Mouse (Mus musculus) urinary bladder, adult 2 months (tissue): ENCODE measurements around the gene Ttc7b. TPM values are rescaled to one million over a fixed set of nuclear protein-coding genes. Genes with fewer than 3 reads are reported as not detected.

ENCODE experiments used
- DNase-seq: peaks from one replicate; pipeline ENCODE4 v3.0.0; 2022; ENCODE audit warnings: low spot score
- polyA plus RNA-seq: library from polyadenylated mRNA; depleted of rRNA; stranded (reverse); fragments of >200 nt; gene quantifications from 2 replicates; pipeline ENCODE4 v1.2.3, GENCODE M21; 2012

Gene Ttc7b
- polyA plus RNA-seq, 1 experiment = 26.9 TPM

DNA sequence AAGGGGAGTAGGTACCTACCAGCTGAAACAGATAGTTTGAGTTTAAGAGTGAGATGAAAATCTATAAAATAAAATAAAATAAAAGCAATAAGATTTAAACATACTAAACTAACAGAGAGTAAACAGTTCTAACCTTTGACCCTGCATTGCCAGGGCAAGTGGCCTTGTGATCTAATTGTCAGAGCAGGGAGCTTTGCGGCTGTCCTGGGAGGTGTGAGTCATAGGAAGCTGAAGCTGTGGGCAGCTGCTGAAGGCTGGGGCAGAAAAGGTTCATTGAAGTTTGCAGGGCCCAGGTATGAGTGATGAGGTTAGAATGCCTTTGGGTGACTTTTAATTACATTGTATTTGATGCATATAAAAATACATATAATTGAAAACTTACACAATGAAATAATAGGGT lies 5.3 kb upstream of the Ttc7b start:
- no peak for DNase-seq

DNA sequence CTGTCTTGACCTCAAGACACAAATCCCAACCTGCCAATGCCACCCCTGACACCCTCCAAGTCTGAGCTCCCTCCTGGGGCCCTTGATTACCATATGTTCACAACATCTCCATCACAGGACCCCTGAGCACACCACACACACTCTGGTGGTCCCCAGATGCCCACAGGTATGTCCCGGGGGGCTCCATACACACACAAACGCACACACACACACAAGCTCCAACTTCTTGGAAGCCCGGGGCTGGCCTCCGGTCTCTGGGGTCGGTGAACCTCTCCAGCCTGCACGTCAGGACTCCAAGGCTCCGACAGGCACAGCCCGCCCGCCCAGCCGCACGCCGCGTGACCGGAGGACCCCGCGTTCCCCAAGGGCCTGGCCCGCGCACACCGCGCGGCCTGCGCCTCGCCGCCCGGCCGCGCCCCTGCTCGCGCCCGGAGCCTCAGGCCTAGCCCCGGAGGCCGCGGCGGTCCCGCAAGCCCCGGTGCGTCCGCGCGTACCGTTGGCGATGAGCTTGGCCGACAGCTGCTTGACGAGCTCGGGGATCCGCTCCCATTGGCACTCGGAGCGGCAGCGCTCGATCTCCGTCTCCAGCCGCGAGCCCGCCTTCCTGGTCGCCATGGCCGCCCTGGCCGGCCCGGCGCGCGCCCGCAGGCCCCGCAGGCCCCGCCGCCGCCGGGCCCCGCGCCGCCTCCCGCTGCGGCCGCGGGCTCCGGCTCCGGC lies 391 bp downstream of the Ttc7b start:
- peak; percentile 71 for DNase-seq

DNA sequence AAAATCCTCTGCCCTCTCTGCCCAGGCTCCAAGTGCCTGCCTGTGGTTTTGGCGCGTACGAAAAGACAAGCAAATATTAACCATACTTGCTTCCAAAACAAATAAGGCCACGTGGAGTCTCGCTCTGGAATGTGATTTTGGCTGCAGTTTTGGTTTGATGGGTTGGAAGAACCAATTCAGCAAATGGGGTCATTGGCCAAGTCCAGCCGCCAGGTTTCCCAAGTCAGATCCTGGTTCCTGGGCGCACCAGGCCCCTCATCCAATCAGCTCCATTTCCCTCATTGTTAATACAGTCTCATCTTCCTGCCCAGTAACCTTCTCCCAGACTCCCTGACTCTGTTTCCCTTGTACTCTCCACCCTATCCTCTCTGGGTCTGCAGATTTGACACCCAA lies 946 bp downstream of the Ttc7b start:
- peak; percentile 22 for DNase-seq

DNA sequence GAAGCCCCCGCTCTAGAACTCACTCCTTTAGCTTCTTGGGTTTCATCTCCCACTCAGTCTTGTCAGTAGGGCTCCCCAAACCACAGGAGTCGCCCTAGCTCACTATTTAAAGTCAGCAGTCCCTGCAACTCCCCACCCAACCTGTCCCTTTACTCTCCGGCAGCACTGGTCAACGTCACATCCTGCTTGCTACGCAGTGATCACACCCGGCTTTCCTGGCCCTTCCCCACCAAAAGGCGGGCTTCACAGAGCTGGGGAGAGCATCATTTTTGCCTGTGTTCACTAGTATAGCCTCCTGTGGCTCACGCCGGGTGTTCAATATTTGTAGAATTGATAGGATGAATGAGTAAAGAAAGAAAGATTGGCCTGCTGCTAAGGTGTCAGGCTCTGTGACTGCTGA lies 3.3 kb downstream of the Ttc7b start:
- DNase-seq = no peak

DNA sequence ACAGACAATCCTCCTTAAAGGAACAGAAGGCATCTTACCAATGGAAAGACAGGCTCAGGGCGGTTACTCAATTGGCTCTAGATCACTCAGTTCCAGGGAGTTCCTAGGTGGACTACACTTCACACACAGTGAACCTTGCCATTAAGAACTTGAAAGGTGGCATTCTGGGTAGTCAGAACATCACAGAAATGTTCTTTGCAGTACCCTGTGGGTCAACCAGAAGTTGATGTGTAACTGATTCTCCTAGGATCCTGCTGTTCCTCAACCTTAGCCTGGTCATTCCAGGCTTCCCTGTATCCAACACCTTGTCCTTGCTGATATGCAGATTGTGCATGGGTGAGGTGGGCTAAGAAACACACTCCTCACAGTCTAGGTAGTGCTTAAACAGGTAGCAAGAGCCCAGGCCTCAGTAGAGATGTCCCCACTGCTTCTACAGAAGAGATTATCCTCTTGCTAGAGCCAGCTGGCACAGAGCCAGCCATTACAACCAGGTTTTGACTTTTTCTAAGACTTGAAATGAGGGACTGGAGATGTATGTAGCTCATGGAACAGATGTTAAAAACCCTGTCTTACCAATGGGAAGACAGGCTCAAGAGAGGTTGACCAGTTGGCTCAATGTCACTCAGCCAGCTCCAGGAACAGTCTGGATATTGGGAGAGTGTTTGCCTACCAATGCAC lies 4.3 kb downstream of the Ttc7b start:
- no peak for DNase-seq

DNA sequence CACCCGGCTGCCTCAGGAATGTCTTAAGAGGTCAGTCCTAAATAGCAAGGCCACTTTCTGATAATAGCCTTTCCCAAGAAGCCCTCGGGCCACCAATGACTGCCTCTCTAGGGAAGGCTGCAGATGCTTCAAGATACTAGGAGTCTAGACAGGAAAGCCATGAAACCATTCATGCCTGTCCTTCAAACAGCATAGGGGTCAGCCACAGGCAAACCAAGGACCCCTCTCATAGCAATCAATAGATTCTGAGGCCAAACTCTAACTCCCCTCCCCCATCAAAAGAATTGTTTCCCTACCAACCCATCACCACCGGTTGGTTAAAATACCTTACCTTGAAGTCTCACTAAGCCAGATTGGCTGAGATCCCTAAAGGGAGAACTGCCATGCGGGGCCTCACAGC lies 5.1 kb downstream of the Ttc7b start:
- no peak for DNase-seq

DNA sequence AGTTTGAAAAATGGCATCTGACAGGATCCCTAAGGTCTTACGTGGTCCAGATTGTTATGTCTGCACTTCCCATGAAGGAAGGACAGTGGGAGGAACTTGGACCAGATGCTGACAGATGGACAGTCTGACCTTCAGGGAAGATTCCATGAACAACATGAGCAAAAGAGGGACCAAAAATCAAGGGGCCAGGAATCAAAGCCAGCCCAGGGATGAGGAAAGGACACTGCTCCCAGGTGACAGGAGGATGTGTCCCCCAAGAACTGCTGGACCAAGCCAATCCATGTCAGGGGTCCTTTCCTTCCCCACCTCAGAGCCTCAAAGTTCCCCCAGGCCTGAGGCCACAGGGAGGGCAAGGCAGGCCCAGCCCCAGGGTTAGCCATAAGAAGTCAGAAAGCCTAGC lies 6.0 kb downstream of the Ttc7b start:
- no peak for DNase-seq

DNA sequence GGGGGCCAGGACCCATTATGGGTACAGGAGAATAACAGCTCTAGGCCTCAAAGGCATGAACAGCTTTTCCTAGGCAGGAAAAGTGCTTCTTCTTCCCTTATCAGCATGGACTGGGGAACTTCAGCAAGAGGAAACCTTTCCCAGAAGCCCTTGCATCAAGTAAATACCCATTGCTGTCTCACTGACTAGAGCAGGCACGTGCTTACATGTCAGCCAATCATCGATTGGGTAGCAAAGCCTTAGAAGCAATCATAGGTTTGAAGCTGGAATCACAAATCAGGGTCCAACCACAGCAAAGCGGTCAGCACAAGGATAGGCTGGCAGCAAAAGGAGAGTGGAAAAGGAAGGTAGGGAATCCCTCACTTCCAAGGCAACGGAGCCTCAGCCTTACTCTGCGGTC lies 7.5 kb downstream of the Ttc7b start:
- no peak for DNase-seq

DNA sequence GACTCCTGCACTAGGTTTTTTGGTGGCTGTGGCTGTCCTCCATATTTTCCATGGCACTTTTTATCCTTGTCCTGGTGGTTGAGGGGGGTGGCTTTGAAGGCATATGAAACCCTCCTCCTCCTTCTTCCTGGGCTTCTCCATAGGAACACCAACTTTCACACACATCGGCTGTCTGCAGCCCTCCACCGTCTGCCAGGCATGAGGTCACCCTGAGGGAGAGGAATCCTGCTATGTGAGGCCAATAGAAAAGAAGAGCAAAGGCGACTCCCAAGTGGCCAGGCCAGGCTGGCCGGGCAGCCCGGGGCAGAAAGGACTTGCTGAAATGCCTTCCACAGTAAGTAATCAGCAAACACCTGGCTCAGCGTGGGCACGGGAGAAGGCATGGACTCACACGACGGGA lies 8.0 kb downstream of the Ttc7b start:
- DNase-seq = no peak

DNA sequence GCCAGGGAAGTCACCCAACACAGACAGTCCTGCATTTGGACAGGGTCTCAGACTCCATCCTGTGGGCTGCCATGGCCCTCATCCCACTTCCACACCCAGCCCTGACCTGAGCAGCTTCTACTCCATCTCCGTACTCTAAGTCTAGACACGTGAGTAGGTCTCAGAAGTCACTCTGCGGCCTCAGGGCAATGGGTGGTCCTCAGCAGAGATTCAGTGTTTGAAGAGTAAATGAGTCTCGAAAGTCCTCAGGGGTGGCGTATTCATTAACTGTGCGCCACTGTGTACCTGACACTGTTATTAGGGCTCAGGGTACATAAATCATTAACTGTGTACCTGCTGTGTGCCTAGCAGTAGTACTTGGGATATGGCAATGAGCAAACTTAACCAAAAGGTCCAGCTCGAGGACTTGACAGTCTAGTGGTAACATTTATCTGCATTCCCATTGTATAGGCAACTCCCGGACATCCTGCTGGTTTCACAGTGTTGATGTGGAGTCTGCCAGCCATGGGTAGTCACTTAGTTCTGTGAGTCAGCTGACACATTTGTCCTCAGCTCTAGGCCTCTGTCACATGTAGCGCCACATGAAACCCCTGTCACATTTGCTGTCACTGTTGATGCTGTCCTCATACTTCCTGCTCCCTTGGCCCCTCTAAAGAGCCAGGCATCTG lies 10.9 kb downstream of the Ttc7b start:
- no peak for DNase-seq

DNA sequence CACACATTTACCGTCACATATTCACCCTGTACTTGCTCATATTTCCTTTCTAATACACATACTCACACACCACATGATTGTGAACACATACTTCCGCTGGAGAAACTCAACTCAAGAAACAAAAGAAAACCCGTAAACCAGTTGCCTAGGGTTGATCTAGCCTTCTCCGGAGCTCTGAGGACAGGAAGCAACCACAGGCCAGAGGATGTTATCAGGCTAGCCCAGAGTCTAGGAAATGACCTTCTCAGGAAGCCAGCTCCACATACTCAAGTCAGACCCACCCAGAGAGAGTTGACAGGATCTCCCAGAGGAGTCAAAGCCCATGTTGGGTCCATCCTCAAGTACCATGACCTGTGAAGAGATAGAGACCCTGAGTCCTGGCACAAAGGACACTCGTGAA lies 12.0 kb downstream of the Ttc7b start:
- DNase-seq = no peak

DNA sequence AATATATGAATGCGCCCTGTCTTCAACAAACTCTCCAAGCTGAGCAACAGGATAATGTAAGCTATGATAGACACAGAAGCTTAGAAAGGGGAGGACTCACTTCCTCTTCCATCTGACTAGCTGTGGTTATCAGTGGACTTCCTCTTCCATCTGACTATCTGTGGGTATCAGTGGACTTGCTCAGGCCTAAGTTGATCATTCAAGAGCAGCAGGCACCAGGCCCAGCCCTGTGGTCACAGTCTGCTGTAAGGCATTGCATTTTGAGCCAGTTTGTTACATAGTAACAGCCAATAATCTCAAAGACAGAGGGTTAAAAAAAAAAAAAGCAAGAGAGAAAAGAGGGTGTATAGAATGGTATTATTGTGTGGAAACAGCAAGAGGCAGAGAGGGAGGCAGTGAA lies 15.1 kb downstream of the Ttc7b start:
- DNase-seq = no peak

DNA sequence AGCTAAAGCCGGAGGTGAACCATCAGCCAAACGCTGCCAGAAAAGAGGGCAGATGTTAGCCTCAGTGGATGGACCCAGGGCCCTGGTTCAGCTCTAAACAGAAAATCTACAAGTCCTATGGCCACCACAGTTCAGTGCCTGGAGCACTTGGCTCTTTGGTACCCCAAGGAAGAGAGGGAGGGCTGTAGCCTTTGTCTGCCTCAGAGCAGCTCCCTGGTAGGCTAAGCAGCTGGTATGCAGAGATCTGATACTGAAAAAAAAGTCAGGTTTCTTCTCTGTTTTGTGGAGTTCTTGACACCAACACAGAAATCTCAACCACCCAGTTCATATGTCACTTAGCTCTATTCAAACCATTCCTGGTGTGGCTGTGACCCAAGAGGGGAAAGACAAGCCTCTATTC lies 16.0 kb downstream of the Ttc7b start:
- no peak for DNase-seq

DNA sequence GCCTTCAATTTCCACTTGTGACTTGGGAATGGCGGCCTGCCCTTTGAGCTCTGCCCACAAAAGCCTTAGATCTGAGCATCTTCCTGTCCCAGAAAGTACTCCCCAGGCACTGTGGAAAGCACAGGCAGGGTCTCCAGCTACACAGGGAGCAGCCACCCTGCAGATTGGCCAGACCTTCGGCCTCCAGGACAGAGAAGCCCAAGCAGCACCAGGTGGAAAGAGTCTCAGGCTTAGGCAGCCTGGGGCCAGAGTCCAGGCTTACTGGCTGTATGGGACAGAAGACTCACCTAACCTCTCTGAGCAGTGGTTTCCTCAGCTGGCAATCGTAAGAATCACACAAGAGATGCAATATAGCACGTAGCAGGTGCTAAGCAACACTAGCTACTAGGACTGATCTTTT lies 17.0 kb downstream of the Ttc7b start:
- DNase-seq = no peak

DNA sequence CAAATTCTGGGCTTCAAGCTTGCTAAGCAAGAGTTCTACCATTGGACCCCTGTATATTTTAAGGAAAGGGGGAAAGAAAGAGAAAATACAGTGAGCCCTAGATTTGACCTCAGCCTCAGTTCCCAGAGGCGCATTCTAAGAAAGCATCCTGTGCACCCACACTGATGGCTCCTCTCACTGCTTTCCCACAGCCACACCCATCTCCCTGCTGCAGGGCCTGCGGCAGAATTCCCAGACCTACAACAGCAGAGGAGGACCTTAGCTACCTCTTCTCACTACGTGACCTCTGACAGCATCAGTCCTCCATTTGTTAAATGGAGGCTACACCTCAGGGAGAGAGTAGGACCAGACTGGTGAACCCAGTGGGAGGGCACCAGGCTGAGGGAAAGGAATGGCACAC lies 18.1 kb downstream of the Ttc7b start:
- no peak for DNase-seq

DNA sequence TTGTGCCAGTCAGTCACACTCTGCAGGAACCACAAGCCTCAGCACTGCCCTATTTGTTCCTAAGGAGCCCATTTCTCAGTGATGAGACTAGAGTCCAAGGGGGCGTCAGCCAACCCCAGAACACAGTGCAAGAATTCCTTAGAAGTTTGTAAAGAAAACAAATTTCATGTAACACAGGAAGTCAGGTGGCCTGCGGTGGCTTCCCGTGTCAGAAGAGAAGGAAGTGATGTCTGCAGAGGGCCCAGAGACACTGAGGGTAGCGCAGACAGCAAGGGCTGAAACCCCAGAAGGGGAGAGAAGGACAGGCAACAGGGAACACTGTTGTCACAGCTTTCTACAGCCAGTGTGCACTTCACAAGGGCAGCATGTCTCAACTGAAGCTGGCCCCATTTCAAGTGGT lies 19.4 kb downstream of the Ttc7b start:
- no peak for DNase-seq

DNA sequence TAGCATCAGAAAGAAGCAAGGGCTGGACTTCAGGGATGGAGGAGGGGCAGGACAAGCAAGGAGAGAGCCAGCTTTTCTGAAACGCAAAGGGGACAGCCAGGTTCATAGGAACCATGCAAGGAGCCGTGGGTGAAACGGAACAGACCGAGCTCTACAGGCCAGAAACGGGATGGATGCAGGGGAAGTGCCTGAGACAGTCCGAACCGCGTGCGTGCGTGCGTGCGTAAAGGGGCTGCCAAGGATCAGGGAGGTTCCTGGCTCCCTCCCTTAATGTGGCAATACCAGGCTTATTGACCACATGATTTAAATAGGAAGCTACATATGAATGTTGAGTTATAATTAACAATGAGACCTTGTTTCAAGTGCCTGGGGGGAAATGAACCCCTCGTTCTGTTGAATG lies 21.2 kb downstream of the Ttc7b start:
- no peak for DNase-seq

DNA sequence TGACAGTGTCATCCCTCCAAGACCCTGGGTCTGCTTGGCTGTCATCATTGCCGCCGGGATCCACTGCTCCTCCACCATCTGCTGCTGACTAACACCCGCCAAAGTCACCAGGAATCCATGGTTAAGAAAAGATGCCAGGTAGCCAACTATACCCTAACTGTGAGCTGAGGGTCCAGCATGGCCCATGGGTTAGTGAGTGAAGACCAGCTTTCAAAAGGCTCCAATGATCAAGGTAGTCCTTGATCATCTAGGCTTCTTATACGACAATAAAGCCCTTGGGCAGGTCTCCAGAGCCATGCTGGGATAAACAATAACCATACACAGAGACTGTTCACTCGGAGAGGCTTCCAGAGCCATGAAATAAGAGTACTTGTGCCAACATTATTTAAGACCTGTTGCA lies 22.6 kb downstream of the Ttc7b start:
- no peak for DNase-seq

DNA sequence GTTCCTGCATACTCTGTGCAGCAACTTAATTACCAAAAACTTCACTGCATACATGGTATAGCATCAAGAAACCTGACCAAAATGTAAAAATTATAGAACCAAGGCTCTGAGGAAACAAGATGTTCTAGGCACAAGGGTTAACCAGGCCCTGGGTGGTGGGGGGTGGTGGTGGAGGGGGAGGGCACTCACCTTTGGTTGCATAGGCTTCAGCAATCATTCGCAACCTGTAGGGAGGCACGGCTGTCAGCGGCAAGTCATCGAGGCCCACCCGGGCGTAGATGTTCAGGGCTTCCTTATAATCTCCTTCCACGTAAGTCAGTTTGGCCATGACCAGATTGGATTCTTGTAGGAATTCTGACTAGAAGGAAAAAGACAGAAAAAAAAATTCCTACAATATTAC lies 25.5 kb downstream of the Ttc7b start:
- DNase-seq = no peak

DNA sequence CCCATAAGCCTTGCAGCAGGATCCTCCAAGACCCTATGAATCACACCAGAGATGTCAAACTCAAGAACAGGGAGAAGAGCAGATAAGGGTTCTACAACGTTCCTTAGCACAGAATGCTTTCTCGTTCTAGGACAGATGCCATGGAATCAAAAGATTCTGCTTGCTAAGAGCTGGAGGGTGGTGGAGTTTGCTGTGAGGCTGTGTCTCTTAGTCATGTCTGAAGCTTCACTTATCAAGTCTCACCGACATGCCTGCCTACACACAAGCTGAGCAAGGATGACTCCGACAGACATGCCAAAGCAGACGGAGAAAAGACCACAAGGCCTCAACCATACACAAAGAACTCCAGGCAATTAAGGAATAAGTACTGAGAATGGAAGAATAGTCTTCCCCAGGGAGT lies 27.4 kb downstream of the Ttc7b start:
- no peak for DNase-seq

DNA sequence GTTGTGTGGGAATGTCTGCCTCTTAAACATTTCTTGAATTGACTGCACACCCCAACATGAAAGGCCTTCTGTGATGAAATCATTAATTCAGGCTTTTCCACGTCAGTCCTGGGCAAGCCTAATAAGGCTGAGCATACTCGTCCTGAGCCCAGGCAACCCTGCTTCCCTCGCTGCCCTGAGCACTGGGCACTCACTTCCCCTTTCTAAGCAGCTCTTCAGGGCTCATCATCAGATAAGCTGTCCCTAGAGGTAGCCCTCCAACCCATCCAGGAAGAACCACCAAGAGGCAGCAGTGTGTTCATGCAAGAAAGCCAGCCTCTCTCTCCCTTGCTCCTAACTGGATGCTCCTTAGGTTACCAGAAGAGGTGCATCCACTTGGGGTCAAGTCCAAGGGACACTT lies 27.9 kb downstream of the Ttc7b start:
- DNase-seq = no peak

DNA sequence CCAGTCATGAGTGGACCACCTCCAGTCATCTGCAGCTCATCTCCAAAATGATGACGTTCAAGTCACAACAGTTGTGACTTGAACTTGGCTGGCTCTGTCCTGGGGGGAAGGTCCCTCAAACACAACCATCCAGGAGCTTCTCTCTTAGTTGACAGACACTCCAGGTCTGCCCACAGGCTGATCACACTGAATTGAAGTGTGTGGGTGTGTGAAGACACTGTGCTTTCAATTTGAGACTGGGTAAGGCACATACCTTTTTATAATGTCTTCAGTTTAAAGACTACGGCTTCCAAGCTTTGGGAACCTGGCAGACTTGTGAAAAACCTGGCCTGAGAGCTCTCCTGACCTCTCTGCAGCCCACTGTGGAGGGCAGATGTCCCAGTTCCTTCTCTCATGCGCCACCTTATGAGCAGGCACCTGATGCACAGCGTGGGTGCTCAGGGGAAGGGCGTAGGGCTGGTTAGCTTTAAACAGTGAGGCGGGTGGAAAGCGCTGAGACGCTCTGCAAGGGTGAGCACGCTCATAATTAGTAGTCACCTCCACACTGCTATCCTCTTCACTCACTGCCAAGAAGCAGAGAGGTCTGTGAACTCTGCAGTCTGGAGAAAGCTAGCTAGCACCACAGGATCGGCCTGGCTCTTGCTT lies 28.5 kb downstream of the Ttc7b start:
- no peak for DNase-seq

DNA sequence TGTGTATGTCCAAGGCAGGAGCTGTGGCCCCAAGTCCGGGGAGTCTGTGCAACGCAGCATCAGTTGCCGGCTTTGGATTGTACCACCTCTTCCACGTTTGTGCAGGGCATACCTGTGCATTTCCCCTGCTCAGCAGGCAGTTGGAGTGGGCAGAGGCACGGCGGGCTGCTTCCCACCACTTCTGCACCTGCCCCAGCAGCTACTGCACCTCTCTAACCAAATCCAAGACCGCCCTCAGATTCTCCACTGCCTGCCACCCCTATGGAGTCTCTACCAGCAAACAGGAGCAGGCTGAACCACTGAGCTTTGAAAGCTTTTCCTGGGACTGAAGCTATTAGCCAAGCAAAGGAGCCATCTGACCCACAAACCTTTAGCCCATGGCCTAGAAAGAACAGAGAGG lies 30.8 kb downstream of the Ttc7b start:
- DNase-seq = no peak
